Mouse (Mus musculus) MEL (cell line): ENCODE results near the gene Nlgn1. TPM values are rescaled to one million over a fixed set of nuclear protein-coding genes. Genes with fewer than 3 reads are reported as not detected.
A peak's percentile ranks its signal among the peaks of the same experiment; 100 is the strongest.

Source experiments
- DNase-seq: peaks from one replicate; pipeline ENCODE4 v3.0.0; 2011; ENCODE audit warnings: low read depth, low spot score
- H3K27ac ChIP-seq: 2 replicates; pipeline ENCODE4 v1.5.1; 2012; ENCODE audit warnings: low read depth, mild to moderate bottlenecking, control low read depth, low read length, moderate library complexity; ENCODE audit not compliant: control insufficient read depth
- H3K27me3 ChIP-seq, 2 experiments: fragments of 150-350 bp in 1 of 2; sonication (generic) in 1 of 2; 2 replicates each; pipeline ENCODE4 v1.6.1; 2012; ENCODE audit warnings: low read length in 2 of 2, mild to moderate bottlenecking in 2 of 2, improper control_type of control experiment in 1 of 2, moderate library complexity in 1 of 2; ENCODE audit not compliant: insufficient read depth in 2 of 2, control insufficient read depth in 1 of 2
- H3K36me3 ChIP-seq, 2 experiments: 2 replicates each; pipeline ENCODE4 v1.6.1; 2012 to 2014; ENCODE audit warnings: low read length in 2 of 2, improper control_type of control experiment in 1 of 2, inconsistent platforms in 1 of 2, mild to moderate bottlenecking in 1 of 2; ENCODE audit not compliant: insufficient read depth in 2 of 2, control insufficient read depth in 1 of 2
- H3K4me1 ChIP-seq, 2 experiments: fragments of 150-350 bp in 1 of 2; sonication (generic) in 1 of 2; 2 replicates each; pipeline ENCODE4 v1.6.1; 2012; ENCODE audit warnings: low read length in 2 of 2, improper control_type of control experiment in 1 of 2, mild to moderate bottlenecking in 1 of 2; ENCODE audit not compliant: insufficient read depth in 2 of 2, control insufficient read depth in 1 of 2
- H3K4me3 ChIP-seq, 2 experiments: fragments of 150-350 bp in 1 of 2; sonication (generic) in 1 of 2; 2 replicates each; pipeline ENCODE4 v1.5.1; 2012; ENCODE audit warnings: low read depth in 2 of 2, low read length in 2 of 2, mild to moderate bottlenecking in 2 of 2, moderate library complexity in 2 of 2, control low read depth in 1 of 2, improper control_type of control experiment in 1 of 2; ENCODE audit not compliant: control insufficient read depth in 1 of 2, insufficient read depth in 1 of 2
- H3K79me2 ChIP-seq: 2 replicates; pipeline ENCODE4 v1.6.1; 2012; ENCODE audit warnings: mild to moderate bottlenecking, low read length, moderate library complexity; ENCODE audit not compliant: control insufficient read depth, poor library complexity, insufficient read depth
- H3K9ac ChIP-seq: 2 replicates; pipeline ENCODE4 v1.6.1; 2012; ENCODE audit warnings: low read depth, mild to moderate bottlenecking, control low read depth, low read length, moderate library complexity; ENCODE audit not compliant: control insufficient read depth, poor library complexity, severe bottlenecking
- H3K9me3 ChIP-seq: fragments of 150-350 bp; sonication (generic); replicated peaks from 2 replicates; pipeline ENCODE4 v1.6.1; 2012; ENCODE audit warnings: mild to moderate bottlenecking, low read length, improper control_type of control experiment, moderate library complexity; ENCODE audit not compliant: insufficient read depth
- BHLHE40 ChIP-seq: IDR thresholded peaks from 2 replicates; pipeline ENCODE4 v1.6.1; 2012; ENCODE audit warnings: low read depth, mild to moderate bottlenecking, inconsistent platforms, low read length, improper control_type of control experiment, borderline replicate concordance
- CHD1 ChIP-seq: IDR thresholded peaks from 2 replicates; pipeline ENCODE4 v1.6.1; 2012; ENCODE audit warnings: low read depth, mild to moderate bottlenecking, inconsistent platforms, low read length, improper control_type of control experiment
- CHD2 ChIP-seq: IDR thresholded peaks from 2 replicates; pipeline ENCODE4 v1.6.1; 2011; ENCODE audit warnings: low read length, improper control_type of control experiment
- CTCF ChIP-seq, 3 experiments: IDR thresholded peaks in 2 of 3; conservative IDR thresholded peaks in 1 of 3; 2 replicates each; pipeline ENCODE4 v1.5.1; 2011 to 2012; ENCODE audit warnings: low read length in 3 of 3, low read depth in 2 of 3, mild to moderate bottlenecking in 2 of 3, improper control_type of control experiment in 1 of 3, inconsistent platforms in 1 of 3, mixed read lengths in 1 of 3, moderate library complexity in 1 of 3; ENCODE audit not compliant: control insufficient read depth in 1 of 3, insufficient read depth in 1 of 3, poor library complexity in 1 of 3, severe bottlenecking in 1 of 3
- E2F4 ChIP-seq: IDR thresholded peaks from 2 replicates; pipeline ENCODE4 v1.6.1; 2011; ENCODE audit warnings: low read depth, low read length, improper control_type of control experiment, borderline replicate concordance
- ELF1 ChIP-seq: IDR thresholded peaks from 2 replicates; pipeline ENCODE4 v1.6.1; 2014; ENCODE audit warnings: low read depth, mild to moderate bottlenecking, inconsistent platforms, low read length, improper control_type of control experiment, moderate library complexity
- GABPA ChIP-seq: IDR thresholded peaks from 2 replicates; pipeline ENCODE4 v1.6.1; 2012; ENCODE audit warnings: low read depth, mild to moderate bottlenecking, inconsistent platforms, low read length, improper control_type of control experiment, moderate library complexity
- GATA1 ChIP-seq: IDR thresholded peaks from 2 replicates; pipeline ENCODE4 v1.6.1; 2011; ENCODE audit warnings: low read depth, low read length, improper control_type of control experiment
- HCFC1 ChIP-seq: IDR thresholded peaks from 2 replicates; pipeline ENCODE4 v1.6.1; 2012; ENCODE audit warnings: low read depth, mild to moderate bottlenecking, inconsistent platforms, low read length, improper control_type of control experiment, moderate library complexity
- JUND ChIP-seq: IDR thresholded peaks from 2 replicates; pipeline ENCODE4 v1.6.1; 2011; ENCODE audit warnings: low read depth, mild to moderate bottlenecking, improper control_type of control experiment, low read length
- KAT2A ChIP-seq: conservative IDR thresholded peaks from 2 replicates; pipeline ENCODE4 v1.6.1; 2012; ENCODE audit warnings: low read depth, low read length, improper control_type of control experiment, inconsistent platforms
- MAFK ChIP-seq: IDR thresholded peaks from 2 replicates; pipeline ENCODE4 v1.6.1; 2011; ENCODE audit warnings: low read depth, mild to moderate bottlenecking, low read length, improper control_type of control experiment, borderline replicate concordance
- MAZ ChIP-seq: IDR thresholded peaks from 2 replicates; pipeline ENCODE4 v1.6.1; 2012; ENCODE audit warnings: low read depth, mild to moderate bottlenecking, inconsistent platforms, low read length, improper control_type of control experiment
- MXI1 ChIP-seq: IDR thresholded peaks from 2 replicates; pipeline ENCODE4 v1.6.1; 2011; ENCODE audit warnings: mild to moderate bottlenecking, low read depth, low read length, improper control_type of control experiment
- MYB ChIP-seq: IDR thresholded peaks from 2 replicates; pipeline ENCODE4 v1.6.1; 2011; ENCODE audit warnings: mild to moderate bottlenecking, low read depth, low read length, improper control_type of control experiment
- MYC ChIP-seq: IDR thresholded peaks from 2 replicates; pipeline ENCODE4 v1.6.1; 2011; ENCODE audit warnings: low read depth, mild to moderate bottlenecking, low read length, improper control_type of control experiment, moderate library complexity
- NELFE ChIP-seq: IDR thresholded peaks from 2 replicates; pipeline ENCODE4 v1.6.1; 2011; ENCODE audit warnings: low read depth, low read length, improper control_type of control experiment
- NRF1 ChIP-seq: IDR thresholded peaks from 2 replicates; pipeline ENCODE4 v1.6.1; 2014; ENCODE audit warnings: low read depth, mild to moderate bottlenecking, inconsistent platforms, low read length, improper control_type of control experiment, moderate library complexity; ENCODE audit not compliant: poor library complexity, insufficient read depth, severe bottlenecking
- POLR2A ChIP-seq, 2 experiments: IDR thresholded peaks; 2 replicates each; pipeline ENCODE4 v1.6.1; 2011 to 2012; ENCODE audit warnings: low read length in 2 of 2, mild to moderate bottlenecking in 2 of 2, control low read depth in 1 of 2, improper control_type of control experiment in 1 of 2, low read depth in 1 of 2, moderate library complexity in 1 of 2; ENCODE audit not compliant: control insufficient read depth in 1 of 2, insufficient read depth in 1 of 2, poor library complexity in 1 of 2
- POLR2AphosphoS2 ChIP-seq: IDR thresholded peaks from 2 replicates; pipeline ENCODE4 v1.6.1; 2011; ENCODE audit warnings: low read length, improper control_type of control experiment
- POLR2AphosphoS5 ChIP-seq: IDR thresholded peaks from 2 replicates; pipeline ENCODE4 v1.6.1; 2012; ENCODE audit warnings: low read depth, borderline replicate concordance, mild to moderate bottlenecking, inconsistent platforms, low read length, moderate library complexity, mixed read lengths
- RAD21 ChIP-seq: IDR thresholded peaks from 2 replicates; pipeline ENCODE4 v1.6.1; 2011; ENCODE audit warnings: mild to moderate bottlenecking, low read depth, low read length, improper control_type of control experiment
- RCOR1 ChIP-seq: IDR thresholded peaks from 2 replicates; pipeline ENCODE4 v1.6.1; 2012; ENCODE audit warnings: low read depth, mild to moderate bottlenecking, inconsistent platforms, low read length, improper control_type of control experiment
- SIN3A ChIP-seq: IDR thresholded peaks from 2 replicates; pipeline ENCODE4 v1.6.1; 2012; ENCODE audit warnings: low read length, improper control_type of control experiment, inconsistent platforms
- SMC3 ChIP-seq: IDR thresholded peaks from 2 replicates; pipeline ENCODE4 v1.6.1; 2011; ENCODE audit warnings: low read depth, low read length, improper control_type of control experiment
- TCF12 ChIP-seq: IDR thresholded peaks from 2 replicates; pipeline ENCODE4 v1.6.1; 2014; ENCODE audit warnings: low read depth, mild to moderate bottlenecking, inconsistent platforms, low read length, improper control_type of control experiment, moderate library complexity
- UBTF ChIP-seq: IDR thresholded peaks from 2 replicates; pipeline ENCODE4 v1.6.1; 2012; ENCODE audit warnings: low read depth, mild to moderate bottlenecking, inconsistent platforms, low read length, improper control_type of control experiment, moderate library complexity, borderline replicate concordance; ENCODE audit not compliant: insufficient read depth
- USF2 ChIP-seq, 2 experiments: IDR thresholded peaks; 2 replicates each; pipeline ENCODE4 v1.6.1; 2011 to 2012; ENCODE audit warnings: improper control_type of control experiment in 2 of 2, low read length in 2 of 2, borderline replicate concordance in 1 of 2, inconsistent platforms in 1 of 2, low read depth in 1 of 2, mild to moderate bottlenecking in 1 of 2; ENCODE audit not compliant: insufficient read depth in 1 of 2
- ZKSCAN1 ChIP-seq: IDR thresholded peaks from 2 replicates; pipeline ENCODE4 v1.6.1; 2012; ENCODE audit warnings: low read depth, mild to moderate bottlenecking, inconsistent platforms, low read length, improper control_type of control experiment, moderate library complexity
- ZMIZ1 ChIP-seq: IDR thresholded peaks from 2 replicates; pipeline ENCODE4 v1.6.1; 2012; ENCODE audit warnings: low read depth, mild to moderate bottlenecking, inconsistent platforms, low read length, improper control_type of control experiment, moderate library complexity
- ZNF384 ChIP-seq: IDR thresholded peaks from 2 replicates; pipeline ENCODE4 v1.6.1; 2012; ENCODE audit warnings: low read depth, mild to moderate bottlenecking, inconsistent platforms, low read length, improper control_type of control experiment
- polyA plus RNA-seq, 2 experiments: library from polyadenylated mRNA; stranded (reverse) in 1 of 2; unstranded in 1 of 2; fragments of >175 nt in 1 of 2; fragments of >200 nt in 1 of 2; gene quantifications; 2 replicates each; pipeline versions ENCODE4 v1.2.1 to v1.2.4; 2012; ENCODE audit warnings: low replicate concordance in 2 of 2, low read depth in 1 of 2; ENCODE audit not compliant: insufficient read length in 2 of 2, insufficient read depth in 1 of 2, missing spikeins in 1 of 2
- total RNA-seq: library from RNA; depleted of rRNA; stranded (reverse); fragments of 300-350 nt; gene quantifications from 2 replicates; pipeline ENCODE4 v1.2.3, GENCODE M21; 2012

Gene Nlgn1
- total and polyA plus RNA-seq, 3 experiments, result not detected

GRCm38 (mm10) chr3:26216231-26216630 lies 116.0 kb downstream of the Nlgn1 start:
- no peaks in the 10 kb centered on the region for H3K27me3 ChIP-seq
- DNase-seq, result no peak
- TF ChIP-seq MAZ (no peak), JUND (no peak), MAFK (no peak), POLR2AphosphoS5 (no peak), CHD2 (no peak)

GRCm38 (mm10) chr3:26202702-26203101 lies 129.6 kb downstream of the Nlgn1 start:
- peak overlapping the region; percentile 55; the same call in 1 of the 2 replicates for H3K27ac ChIP-seq
- no peak for TF ChIP-seq ZKSCAN1
- TF ChIP-seq SIN3A, result no peak
- TF ChIP-seq SMC3, result no peak
- no peak for TF ChIP-seq CTCF (IDR thresholded peaks at IDR 0.05 in 2 of 3, conservative IDR thresholded peaks at IDR 0.05 in 1 of 3; ENCODE audit: control insufficient read depth in 1 of 3, insufficient read depth in 1 of 3, low read depth in 2 of 3, low read length in 3 of 3, poor library complexity in 1 of 3, severe bottlenecking in 1 of 3)
- no peak for TF ChIP-seq MYC
- no peak for TF ChIP-seq UBTF
- TF ChIP-seq KAT2A, result no peak
- peak; percentile 47 for TF ChIP-seq GATA1
- 0 out of 2 replicates have a peak, but pooled peaks have one; percentile 29 for TF ChIP-seq MYB
- no peak for TF ChIP-seq ELF1
- TF ChIP-seq MAFK, result no peak
- 0 out of 2 replicates have a peak, but pooled peaks have one; percentile 7 for TF ChIP-seq TCF12
- TF ChIP-seq HCFC1, result no peak
- TF ChIP-seq NELFE, result no peak
- no peak for TF ChIP-seq ZNF384
- TF ChIP-seq USF2 (IDR thresholded peaks at IDR 0.05; ENCODE audit: borderline replicate concordance in 1 of 2, insufficient read depth in 1 of 2, low read depth in 1 of 2, low read length in 2 of 2), result no peak
- TF ChIP-seq POLR2A (IDR thresholded peaks at IDR 0.05; ENCODE audit: control insufficient read depth in 1 of 2, insufficient read depth in 1 of 2, low read depth in 1 of 2, low read length in 2 of 2, poor library complexity in 1 of 2), result no peak
- TF ChIP-seq BHLHE40, result no peak
- TF ChIP-seq POLR2AphosphoS2, result no peak
- TF ChIP-seq GABPA, result no peak
- no peak for TF ChIP-seq CHD1
- no peak for TF ChIP-seq POLR2AphosphoS5
- no peak for TF ChIP-seq CHD2
- TF ChIP-seq RCOR1, result 0 out of 2 replicates have a peak, but pooled peaks have one; percentile 19
- no peak for TF ChIP-seq MAZ
- no peak for TF ChIP-seq NRF1
- TF ChIP-seq ZMIZ1, result no peak
- TF ChIP-seq E2F4, result no peak
- no peak; the same call in 1 of the 2 replicates for TF ChIP-seq MXI1
- TF ChIP-seq RAD21, result no peak

More at GRCm38 (mm10) chr3:26216231-26216630, 116.0 kb downstream of the Nlgn1 start:
- Histone ChIP-seq H3K27ac (no peak overlapping the region), H3K4me1 (no peaks in the 10 kb centered on the region), H3K9ac (no peak overlapping the region), H3K9me3 (no peaks in the 10 kb centered on the region), H3K79me2 (no peaks in the 10 kb centered on the region), H3K4me3 (no peak overlapping the region), H3K36me3 (no peaks in the 10 kb centered on the region)

More at GRCm38 (mm10) chr3:26202702-26203101, 129.6 kb downstream of the Nlgn1 start:
- H3K36me3 ChIP-seq, result peaks cover 0 to 19% of the 10 kb centered on the region in 2 experiments; a peak in 2 of 4 replicates
- peaks cover 3 to 24% of the 10 kb centered on the region in 2 experiments; a peak in 3 of 4 replicates for H3K4me1 ChIP-seq
- H3K9ac ChIP-seq, result no peak overlapping the region
- peak; percentile 55 for DNase-seq
- H3K4me3 ChIP-seq, result no peak overlapping the region
- H3K9me3 ChIP-seq, result no peaks in the 10 kb centered on the region
- no peaks in the 10 kb centered on the region for H3K27me3 ChIP-seq
- H3K79me2 ChIP-seq, result no peaks in the 10 kb centered on the region
